Mouse (Mus musculus): ENCODE results near the gene Wars2.

Gene Wars2

DNA sequence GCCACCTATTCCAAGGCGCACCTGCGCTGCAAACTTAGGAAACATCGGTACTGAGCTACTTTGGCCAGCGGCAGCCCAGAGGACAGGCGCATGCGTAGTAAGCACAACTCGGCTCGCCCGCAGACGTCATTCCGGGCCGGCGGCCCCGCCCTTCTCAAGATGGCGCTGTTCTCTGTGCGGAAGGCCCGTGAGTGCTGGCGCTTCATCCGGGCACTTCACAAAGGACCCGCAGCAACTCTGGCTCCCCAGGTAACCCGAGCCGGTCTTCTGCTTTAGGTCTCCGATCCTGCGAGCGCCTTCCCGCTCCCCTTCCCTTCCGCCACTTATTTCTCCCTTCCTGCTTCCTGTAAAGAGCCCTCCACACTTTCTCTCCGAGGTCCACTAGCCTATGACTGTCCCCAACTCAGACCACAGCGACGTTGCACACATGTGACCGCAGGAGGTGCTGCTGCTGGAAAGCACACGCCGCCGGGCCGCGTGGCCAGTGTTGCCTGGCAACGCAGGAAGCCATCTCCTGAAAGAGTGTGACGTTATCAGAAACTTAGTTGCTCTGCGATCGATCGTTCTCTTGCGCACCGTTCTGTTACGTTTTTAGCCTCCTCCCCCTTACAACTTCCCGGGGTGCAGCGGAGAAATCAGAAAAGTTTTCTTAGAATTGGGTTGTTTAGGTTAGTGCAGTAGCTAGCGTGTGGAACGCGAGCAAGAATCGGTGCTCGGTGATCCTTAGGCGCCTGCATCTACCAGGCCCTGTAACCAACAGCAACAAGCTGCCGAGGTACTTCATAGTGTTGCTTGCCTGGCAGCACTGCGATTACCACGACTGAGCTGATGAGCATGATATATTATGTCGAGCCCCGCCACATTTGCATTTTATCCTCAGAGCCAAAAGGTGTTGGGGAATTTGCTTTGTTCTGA lies at the start of gene Wars2:
Gene Wars2 (plus strand): TSS at position 129 of the 915 bp plus-strand sequence.
- peak; percentile 72 for DNase-seq (ENCODE audit: low spot score)

DNA sequence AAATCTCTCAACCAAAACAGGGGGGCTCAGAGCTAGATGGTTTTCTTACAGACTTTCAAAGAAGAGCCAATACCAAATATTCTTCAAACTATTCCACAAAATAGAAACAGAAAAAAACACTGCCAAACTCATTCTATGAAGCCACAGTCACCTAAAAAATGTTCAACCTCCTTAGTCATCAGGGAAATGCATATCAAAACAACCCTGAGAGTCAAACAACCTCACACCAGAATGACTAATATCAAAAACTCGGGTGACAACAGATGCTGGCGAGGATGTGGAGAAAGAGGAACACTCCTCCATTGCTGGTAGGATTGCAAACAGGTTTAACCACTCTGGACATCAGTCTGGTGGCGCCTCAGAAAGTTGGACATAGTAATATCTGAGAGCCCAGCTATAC lies 44.1 kb upstream of the Wars2 start:
- no peak for DNase-seq (ENCODE audit: low spot score)

DNA sequence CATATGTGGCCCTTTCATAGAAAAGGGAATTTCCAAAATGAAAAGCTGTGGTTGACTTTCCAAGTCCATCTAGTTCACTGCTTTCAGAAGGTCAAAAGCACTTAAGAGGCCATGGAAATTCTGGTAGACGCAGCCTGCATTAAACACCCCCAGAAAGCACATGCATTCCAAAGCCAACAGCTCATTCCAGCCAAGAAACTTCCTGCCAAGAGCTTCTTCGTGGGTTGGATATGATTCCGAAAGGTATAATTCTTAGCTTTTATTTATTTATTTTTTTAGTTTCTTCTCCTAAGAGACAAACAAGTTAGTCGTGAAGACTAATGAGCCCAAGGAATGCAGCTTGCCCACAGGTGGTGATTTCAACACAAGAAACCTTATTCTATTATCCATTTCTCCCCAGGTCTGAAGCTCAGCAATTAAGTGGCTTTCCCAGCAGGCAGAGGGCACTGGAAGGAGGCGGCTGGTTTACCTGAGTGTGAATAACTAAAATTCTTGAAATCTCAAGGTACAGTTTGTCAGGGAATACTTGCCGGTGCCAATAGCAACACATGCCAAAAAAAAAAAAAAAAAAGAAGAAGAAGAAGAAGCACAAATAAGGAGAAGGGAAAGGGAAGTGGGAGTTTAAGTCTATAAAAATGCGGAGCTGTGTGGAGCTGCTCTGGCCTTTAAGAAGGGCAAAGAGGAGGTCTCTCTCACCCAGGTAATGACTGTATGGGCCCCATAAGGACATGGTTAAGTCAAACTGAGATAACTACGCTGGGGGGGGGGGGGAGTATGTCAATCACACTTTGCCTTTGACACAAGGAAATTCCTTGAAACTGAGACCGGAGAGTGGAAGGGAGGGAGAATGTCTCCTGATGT lies 30.3 kb upstream of the Wars2 start:
- no peak for DNase-seq (ENCODE audit: low spot score)

DNA sequence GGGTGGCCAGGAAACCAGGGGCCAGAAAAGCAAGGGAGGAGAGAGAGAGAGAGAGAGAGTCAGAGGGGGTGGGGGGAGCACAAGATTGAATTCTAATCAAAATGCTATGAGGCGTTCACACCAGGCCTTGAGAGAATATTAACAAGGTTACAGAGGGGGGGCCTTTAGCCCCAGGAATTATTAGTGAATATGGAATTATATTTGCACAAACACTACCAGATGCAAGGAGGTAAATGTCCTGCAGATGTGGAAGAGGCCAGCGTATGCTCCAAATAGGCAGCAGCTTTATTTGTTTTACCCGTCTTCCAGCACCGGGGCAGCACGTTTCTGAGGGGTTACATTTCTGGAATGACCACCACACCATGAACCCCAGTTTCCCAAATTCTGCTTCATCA lies 29.7 kb upstream of the Wars2 start:
- DNase-seq (ENCODE audit: low spot score) = no peak

DNA sequence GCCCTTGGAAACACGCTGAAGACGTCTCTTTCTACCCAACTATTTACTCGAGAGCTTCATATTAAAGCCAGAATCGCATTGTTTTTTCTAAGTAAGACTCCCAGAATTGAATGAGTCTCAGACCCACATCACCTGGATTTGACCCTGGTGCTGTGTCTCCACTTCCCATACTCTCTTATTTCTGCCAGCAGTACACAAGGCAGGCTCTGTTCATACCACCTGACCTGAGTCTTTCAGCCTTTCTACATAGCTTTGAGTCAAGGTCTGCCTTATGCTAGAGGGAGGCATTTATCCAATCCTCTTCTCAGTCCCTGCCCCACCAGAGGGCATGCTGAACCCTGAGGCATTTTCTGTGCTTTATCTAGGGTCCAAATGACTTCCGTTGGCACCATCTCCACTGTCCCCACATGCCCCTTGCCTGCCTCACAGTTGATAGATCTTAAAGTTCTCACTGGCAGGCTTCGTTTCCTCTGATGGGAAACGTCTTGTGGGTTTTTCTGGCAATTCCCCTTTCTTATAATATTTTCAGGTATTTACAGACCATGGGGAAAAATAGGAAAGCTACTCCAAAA lies 27.5 kb upstream of the Wars2 start:
- no peak for DNase-seq (ENCODE audit: low spot score)

DNA sequence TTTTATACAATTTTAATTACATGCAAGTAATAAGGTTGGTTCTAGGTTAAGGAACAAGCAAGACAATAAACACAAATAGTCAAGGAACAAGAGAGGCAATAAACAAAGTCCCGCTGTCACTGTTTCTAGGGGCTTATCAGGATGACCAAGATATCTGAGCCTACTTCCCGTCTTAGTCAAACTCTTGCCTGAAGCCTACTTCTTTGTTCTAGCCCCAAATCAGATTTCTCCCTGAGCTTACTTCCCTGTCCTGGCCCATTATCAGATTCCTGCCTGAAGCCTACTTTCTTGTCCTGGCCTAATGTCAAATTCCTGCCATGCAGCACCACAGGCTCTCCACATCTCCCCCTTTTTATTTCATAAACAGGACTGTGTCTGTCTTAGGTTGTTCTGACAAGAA lies 19.9 kb upstream of the Wars2 start:
- DNase-seq (ENCODE audit: low spot score) = no peak

DNA sequence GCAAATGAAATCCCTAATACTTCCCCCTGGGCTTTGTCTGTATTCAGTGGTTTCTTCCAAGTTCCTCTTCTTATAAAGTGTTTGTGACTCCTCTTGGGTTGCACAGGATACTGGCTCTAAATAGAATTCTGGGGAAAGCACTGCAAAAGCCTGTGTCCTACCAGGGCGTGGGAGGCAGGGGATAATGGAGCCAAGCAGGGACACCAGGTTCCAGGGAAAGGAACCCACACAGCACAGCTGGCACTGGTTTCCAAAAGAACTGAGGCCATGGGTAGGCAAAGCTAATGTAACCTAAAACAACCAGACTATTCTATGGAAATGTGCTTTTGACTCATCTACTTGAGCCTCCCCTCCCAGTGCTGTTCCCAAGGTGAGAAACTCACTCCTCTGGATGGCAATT lies 10.3 kb upstream of the Wars2 start:
- DNase-seq (ENCODE audit: low spot score) = no peak

DNA sequence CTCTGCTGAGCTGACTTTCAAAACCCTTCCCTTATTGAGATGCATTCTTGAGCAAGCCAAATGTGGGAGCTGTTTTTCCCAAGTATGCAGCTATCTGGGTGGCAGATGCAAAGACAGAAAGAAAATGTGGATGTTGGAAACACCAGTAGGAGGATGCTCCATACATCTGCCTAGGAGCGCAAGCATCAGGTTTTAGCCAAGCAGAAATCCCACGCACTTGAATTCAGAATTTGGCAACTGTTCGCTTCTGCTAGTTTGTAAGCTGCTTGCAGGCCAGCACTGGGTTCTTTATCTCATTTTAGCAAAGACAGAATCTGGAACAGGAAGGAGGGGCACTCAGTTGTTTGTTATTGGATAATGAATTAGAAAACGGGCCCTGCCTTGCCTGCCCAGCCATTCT lies 8.9 kb upstream of the Wars2 start:
- DNase-seq (ENCODE audit: low spot score) = no peak

DNA sequence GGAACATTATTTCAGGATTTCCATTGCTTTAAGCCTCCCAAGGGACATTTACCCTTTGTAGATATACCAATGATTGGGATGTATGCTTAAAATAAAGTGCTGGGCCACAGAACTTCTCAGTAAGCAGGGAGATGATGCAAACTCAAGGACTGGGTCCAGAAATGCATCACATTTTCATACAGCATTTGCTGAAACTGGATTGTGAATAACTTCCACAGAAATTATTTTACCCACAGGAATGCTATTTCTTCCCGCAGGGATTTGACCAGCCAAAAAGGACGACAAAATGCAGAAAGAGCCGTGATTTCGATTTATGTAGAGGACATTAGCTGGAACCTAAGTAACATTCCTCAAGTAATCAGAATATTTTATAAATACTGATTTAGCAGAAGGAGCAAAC lies 7.0 kb upstream of the Wars2 start:
- no peak for DNase-seq (ENCODE audit: low spot score)

DNA sequence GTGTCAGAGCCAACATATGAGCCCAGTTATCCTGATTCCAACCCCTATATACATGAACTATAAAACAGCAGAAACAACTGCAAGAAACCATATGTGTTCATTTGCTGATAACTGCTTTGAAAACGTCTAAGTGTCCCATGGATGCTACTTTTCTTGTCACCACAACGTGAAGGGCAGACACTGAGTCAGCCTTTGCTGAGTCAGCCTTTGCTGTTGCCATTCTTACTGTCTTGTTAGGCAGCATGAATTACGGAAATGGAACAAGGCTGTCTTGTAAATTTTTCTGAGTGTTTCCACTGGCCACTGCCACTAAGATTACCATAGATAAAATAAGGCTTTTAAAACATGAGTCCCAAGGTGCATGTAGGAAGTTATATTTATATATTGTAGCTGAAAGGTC lies 7.0 kb downstream of the Wars2 start:
- DNase-seq (ENCODE audit: low spot score) = no peak

DNA sequence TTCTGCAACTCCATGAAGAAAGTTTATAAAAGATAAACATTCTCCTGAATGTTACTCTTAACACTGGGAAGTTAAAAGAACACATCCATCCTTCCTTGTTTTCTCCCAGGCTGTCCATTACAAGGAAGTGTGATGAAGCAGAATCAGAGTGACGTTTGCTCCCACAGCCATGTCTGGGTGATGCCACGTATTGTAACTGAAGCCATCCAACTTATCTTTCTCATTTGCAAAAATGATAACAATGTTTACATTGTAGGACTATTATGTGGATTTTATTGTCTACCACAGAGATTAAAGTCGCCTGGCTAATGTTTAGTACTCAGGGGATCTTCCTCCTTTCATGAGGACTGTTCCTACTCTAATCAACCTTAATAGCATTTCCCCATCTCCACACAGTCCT lies 8.2 kb downstream of the Wars2 start:
- no peak for DNase-seq (ENCODE audit: low spot score)

DNA sequence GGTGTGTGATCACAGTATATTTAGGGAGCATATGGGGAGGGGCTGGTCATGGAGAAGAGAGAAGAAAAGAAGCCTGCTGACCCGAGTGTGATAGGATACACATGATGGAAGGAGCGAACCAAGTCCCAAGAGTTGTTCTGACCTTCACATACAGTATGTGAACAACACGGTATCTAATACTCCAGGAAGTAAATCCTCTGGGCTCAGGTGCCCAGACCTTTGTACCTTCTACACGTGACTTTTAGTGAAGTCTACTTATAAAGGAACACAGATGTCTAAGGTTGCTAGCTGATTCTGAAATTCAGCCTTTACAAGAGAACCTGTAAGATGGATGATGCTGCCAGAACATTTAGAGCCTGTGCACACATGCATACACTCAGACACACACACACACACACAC lies 15.4 kb downstream of the Wars2 start:
- DNase-seq (ENCODE audit: low spot score) = no peak

DNA sequence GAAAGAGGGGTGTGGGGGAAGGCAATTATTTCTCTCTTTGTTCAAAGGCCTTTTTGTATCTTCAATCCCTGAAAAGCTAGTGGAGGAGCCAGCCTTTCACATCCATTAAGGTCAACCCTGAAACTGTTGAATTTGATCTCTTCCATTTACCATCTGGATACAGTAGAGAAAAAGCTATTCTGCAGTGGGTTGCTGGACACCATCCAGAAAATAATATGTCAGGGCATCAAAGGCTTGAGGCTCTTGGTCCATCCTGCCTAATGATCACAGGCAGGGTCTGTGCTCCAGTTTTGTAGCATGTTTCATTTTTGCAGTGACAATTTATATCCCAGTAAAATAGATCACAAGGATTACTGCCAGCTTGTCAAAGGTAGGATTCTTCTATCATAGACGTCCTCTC lies 16.1 kb downstream of the Wars2 start:
- no peak for DNase-seq (ENCODE audit: low spot score)

DNA sequence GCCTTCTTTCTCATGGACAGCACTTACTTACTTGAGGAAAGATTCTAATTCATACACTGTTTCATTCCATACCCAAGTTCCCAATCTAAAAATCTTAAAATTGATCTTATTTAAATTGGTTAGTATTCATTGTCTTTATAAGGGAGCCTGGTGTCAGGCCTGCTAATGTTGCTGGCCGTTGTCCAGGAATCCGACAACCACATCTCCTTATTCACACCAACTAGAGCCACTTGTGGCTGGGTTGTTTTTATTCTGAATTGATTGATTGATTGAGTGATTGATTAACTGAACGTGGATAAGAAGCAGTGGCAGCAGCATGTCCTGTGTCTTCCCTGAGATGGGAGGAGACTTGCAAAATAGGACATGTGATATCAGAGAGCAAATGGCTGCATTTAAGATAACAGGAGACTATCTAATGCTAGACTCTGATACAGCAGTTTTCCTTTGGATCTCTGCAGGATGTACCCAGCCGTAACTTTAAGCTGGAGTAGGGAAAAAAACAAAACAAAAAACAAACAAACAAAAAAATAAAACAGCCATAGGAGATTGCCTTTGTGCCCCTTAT lies 16.7 kb downstream of the Wars2 start:
- no peak for DNase-seq (ENCODE audit: low spot score)

DNA sequence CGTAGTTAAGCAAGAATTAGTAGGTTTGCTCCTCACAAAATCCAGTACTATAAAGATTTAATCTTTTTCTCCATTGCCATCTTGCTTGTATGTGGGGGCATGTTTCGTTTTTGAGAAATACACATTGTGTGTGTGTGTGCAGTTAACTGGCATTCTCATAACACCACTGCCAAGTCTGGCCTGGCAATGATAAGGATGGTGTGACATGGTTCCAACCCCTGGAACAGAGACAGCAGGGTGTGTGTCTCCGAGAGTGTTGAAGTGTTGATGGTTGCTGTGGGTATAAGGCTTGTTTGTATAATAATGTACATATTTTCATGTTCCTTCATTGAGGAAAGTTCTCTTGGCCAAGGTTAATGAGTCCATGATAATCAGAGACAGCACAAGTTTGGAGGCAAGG lies 19.1 kb downstream of the Wars2 start:
- no peak for DNase-seq (ENCODE audit: low spot score)

DNA sequence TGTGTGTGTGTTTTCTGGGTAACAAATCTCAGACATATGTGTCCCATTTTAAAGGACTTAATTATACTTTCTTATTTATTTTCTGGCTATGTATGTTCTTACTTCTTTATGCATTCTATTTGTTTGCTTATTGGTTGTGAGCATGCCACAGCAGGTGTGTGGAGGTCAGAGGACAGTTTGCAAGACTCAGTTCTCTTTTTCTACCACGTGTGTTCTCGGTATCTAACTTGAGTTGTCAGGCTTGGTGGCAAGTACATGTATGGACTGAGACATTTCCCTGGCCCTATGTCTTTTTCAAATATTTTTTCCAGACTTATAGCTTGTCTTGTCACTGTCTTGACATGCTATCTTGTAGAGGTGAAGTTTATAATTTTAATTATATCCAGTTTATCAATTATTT lies 21.3 kb downstream of the Wars2 start:
- DNase-seq (ENCODE audit: low spot score) = no peak

DNA sequence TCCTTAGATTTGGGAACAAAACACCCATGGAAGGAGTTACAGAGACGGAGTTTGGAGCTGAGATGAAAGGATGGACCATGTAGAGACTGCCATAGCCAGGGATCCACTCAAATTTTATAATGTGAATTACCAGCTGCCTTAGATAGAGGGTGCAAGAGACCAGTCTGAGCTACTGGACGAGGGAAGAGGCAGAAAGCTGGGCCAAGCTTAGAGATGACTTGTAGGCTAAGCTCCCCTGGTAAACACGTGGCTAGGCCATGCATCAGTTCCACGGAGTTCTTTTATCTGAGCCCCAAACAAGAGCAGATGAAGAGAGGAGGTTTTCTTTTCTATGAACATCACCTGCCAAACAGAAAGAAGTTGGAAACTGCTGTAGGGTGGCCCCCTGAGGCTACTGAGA lies 26.9 kb downstream of the Wars2 start:
- DNase-seq (ENCODE audit: low spot score) = no peak

DNA sequence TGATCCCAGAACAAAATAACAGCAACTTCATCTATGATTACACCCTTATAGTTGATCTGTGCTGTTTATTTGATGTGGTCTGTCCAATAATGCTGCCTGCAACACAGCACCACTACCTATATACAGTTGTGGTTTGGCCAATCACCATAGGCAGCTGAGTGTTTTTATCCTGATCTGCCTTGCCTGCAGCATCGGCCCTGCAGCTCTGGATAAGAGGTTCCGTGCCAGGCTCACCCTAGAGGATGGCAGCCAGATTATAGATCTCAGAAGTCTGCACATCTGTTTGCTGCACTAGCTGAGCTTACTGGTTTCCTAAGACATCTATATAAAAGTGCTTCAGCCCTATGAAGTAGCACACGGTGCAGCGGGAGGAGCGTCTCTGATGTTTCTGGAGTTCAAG lies 32.3 kb downstream of the Wars2 start:
- no peak for DNase-seq (ENCODE audit: low spot score)

DNA sequence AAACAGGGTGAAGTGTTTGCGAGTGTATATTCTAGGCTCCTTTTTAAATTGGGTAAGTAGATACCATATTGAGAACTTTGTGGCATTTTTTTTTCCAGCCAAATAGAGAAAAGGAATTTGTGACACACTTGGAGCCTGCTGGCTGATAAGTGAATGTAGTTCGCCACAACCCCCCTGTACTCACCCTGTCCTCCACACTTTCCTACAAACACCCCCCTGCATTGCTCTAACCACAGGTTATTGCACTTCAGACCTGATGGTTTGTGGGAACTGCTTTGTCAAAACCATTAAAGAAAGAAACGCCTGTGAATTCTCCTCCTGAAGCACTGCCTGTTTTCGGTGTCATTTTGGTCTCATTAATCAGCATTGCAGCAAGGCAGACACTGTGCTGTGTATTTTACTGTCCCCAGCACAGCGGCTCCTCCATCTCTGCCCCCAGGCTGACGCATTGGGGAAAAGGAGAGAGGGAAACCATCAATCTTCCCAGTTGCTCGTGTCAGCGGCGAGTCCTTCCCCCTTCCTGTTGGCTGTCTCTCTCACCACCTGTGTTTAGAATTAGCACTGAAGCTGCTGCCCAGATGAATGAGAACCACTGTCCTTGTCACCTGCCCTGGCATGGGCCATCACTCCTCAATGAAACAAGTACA lies 33.9 kb downstream of the Wars2 start:
- DNase-seq (ENCODE audit: low spot score) = no peak

DNA sequence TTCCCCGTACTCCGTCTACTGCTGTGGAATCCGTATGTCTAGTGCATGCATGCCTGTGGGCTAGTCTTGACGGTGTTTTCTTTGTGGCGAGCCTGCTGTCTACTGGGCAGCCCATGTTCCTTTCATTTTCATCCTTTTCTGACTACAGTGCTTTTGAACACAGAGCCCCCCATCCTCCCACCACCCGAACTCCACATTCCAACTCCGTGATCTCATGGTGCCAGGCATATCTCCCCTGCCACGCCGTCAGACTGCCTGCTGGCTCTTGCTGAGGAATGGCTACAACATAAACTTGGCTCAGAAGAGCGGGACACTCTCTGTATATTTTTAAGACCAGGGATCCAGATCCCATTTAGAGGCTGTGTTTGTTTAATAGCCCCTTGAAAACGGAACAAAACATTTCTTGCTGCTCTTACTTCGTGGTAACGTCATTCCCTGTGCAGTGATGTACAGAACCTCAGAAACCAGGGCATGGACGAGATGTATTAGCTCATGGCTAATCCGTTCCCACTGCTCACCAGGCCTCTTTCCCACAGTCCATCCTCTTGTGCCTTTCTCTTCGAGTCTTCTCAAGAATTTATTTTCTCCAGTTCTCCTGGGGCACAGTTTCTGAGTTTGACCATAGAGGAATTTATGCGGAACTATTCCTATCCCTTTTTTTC lies 42.6 kb downstream of the Wars2 start:
- no peak for DNase-seq (ENCODE audit: low spot score)

DNA sequence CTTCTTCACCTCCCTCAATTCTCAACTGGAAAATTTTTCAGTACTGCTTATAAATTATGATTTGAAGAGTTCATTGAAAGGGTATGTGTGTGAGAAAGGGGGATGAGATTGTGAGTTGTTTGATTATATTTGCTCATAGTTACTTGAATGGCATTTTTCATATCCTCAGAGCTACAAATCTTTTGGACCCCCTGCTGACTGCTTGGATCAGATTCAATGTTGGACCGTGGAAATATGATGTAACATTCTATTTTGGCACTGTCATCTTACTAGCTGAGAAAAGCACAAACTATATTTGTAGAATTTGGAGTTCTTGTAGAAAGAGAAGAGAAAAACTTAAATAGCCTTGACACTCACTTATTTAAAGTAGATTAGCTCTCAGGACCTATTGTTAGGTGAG lies 43.5 kb downstream of the Wars2 start:
- no peak for DNase-seq (ENCODE audit: low spot score)

DNA sequence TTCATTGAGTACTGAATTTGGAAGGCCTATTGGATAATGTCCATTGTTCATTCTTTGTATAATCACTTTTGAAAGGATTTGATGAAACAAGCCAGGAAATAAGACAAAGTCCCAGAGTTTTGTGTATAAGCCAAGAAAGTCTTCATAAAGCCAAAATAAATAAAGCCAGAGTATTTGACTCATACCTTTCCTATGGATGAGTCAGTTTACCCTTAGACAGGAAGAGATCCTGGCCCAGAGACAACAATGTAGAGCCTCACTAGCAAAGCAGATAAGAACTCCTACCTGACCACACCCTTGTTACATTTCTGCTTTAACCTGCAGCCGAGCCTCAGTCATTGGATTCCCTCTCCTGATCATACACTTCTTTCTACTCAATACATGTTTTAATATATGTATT lies 47.2 kb downstream of the Wars2 start:
- no peak for DNase-seq (ENCODE audit: low spot score)

All from urinary bladder, postnatal 10 days (tissue).